Mouse (Mus musculus): ENCODE data around the gene Abcg5. TPM values are rescaled to one million over a fixed set of nuclear protein-coding genes. Genes with fewer than 3 reads are reported as not detected.

Abcg5 gene
- polyA plus RNA-seq, 1 experiment from 2014 or later = 1.2 TPM

DNA sequence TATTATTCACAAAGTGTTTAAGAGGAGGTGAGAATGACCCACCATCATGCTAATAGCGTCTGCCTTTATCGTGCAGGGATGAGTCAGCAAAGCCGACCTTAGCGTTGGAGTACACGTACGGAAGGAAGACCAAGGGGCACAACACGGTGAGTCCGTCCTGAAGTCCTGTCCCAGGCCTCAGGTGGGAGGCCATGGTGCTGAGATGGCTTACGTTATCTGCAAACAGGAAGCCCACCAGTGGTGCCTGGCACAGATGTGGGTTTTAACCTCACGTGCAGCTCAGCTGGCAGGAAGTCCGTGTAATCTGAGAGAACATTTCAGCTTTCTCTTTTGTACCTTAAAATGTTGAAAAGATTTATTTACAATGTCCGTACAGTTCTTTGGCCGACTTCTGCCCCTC lies 49.4 kb downstream of the Abcg5 start:
- Histone ChIP-seq H3K36me3 (ENCODE audit: control insufficient read depth, insufficient read depth, low read length) (no peaks in the 10 kb centered on the region; the same call in 1 of the 2 replicates), H3K4me2 (ENCODE audit: low read length) (no peak overlapping the region), H3K4me3 (replicated peaks; ENCODE audit: low read depth, low read length) (no peak overlapping the region), H3K27ac (replicated peaks; ENCODE audit: low read depth, low read length) (no peak overlapping the region), H3K4me1 (ENCODE audit: control insufficient read depth, insufficient read depth, low read length) (no peaks in the 10 kb centered on the region), H3K9ac (replicated peaks; ENCODE audit: low read length) (no peak overlapping the region), H3K9me3 (ENCODE audit: control insufficient read depth, low read length) (no peaks in the 10 kb centered on the region), H3K27me3 (ENCODE audit: control insufficient read depth, insufficient read depth, low read length) (no peaks in the 10 kb centered on the region)
- no peak for ATAC-seq (ENCODE audit: low FRiP score, low TSS enrichment)
- 90% methylated on average over 13 of the region's 13 CpGs for WGBS
- no peak for DNase-seq

DNA sequence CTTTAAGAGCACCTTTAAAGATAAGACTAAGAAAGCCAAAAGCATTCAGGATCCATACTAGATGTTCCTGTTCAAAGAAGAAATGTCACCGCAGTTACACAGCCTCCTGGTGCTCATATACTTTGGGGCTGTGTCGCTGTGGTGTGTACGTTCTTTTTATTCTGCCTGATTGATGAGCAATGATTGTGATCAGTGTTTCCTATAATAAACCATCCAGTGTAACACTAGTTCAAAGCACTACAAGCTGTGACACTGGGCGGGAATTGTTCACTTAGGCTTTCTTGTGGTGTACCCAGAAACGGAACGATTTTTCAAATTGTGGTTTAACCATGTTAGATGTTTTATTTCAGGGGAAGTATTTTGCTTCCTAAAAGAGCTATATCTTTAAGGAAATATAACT lies 51.0 kb downstream of the Abcg5 start:
- Histone ChIP-seq H3K27ac (replicated peaks; ENCODE audit: low read depth, low read length) (no peak overlapping the region), H3K4me1 (ENCODE audit: control insufficient read depth, insufficient read depth, low read length) (peaks cover 5% of the 10 kb centered on the region; the same call in 1 of the 2 replicates), H3K9me3 (ENCODE audit: control insufficient read depth, low read length) (no peaks in the 10 kb centered on the region), H3K27me3 (ENCODE audit: control insufficient read depth, insufficient read depth, low read length) (no peaks in the 10 kb centered on the region), H3K36me3 (ENCODE audit: control insufficient read depth, insufficient read depth, low read length) (no peaks in the 10 kb centered on the region; the same call in 1 of the 2 replicates), H3K9ac (replicated peaks; ENCODE audit: low read length) (no peak overlapping the region), H3K4me2 (ENCODE audit: low read length) (no peak overlapping the region), H3K4me3 (replicated peaks; ENCODE audit: low read depth, low read length) (no peak overlapping the region)
- 96% methylated on average over 6 of the region's 6 CpGs for WGBS
- ATAC-seq (ENCODE audit: low FRiP score, low TSS enrichment) = no peak
- no peak for DNase-seq

DNA sequence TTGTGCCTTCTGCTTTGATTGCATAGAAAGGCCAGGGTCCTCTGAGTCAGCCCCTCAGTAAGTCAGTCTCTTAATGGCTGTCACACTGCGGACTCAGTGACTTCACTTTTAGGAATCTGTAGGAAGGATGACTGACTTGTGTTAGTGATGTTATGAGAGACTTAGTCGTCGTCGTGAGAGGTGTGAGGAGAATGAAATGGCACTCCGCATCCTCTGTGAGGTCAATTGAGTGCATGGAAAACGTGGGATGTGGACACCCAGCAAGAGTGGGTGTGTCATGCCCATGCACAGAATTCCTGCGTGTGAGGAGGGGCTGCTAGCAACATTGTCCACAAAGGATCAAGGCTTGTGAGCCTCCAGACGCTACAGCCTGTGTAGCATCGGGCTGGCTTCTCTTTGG lies 54.2 kb downstream of the Abcg5 start:
- Histone ChIP-seq H3K27ac (replicated peaks; ENCODE audit: low read depth, low read length) (no peak overlapping the region), H3K36me3 (ENCODE audit: control insufficient read depth, insufficient read depth, low read length) (no peaks in the 10 kb centered on the region; the same call in 1 of the 2 replicates), H3K9ac (replicated peaks; ENCODE audit: low read length) (no peak overlapping the region), H3K4me2 (ENCODE audit: low read length) (no peak overlapping the region), H3K27me3 (ENCODE audit: control insufficient read depth, insufficient read depth, low read length) (no peaks in the 10 kb centered on the region), H3K4me3 (replicated peaks; ENCODE audit: low read depth, low read length) (no peak overlapping the region), H3K4me1 (ENCODE audit: control insufficient read depth, insufficient read depth, low read length) (peaks cover 7% of the 10 kb centered on the region; the same call in 1 of the 2 replicates), H3K9me3 (ENCODE audit: control insufficient read depth, low read length) (no peaks in the 10 kb centered on the region)
- 85% methylated on average over 9 of the region's 9 CpGs for WGBS
- DNase-seq (no peak), ATAC-seq (ENCODE audit: low FRiP score, low TSS enrichment) (no peak)

GRCm38 (mm10) chr17:84627721-84628120 lies 55.1 kb downstream of the Abcg5 start:
- H3K36me3 ChIP-seq (ENCODE audit: control insufficient read depth, insufficient read depth, low read length) = no peaks in the 10 kb centered on the region; the same call in 1 of the 2 replicates
- no peaks in the 10 kb centered on the region for H3K9me3 ChIP-seq (ENCODE audit: control insufficient read depth, low read length)
- no peak overlapping the region for H3K4me3 ChIP-seq (replicated peaks; ENCODE audit: low read depth, low read length)
- H3K9ac ChIP-seq (replicated peaks; ENCODE audit: low read length) = no peak overlapping the region
- DNase-seq (no peak), ATAC-seq (ENCODE audit: low FRiP score, low TSS enrichment) (no peak)
- H3K4me2 ChIP-seq (ENCODE audit: low read length) = no peak overlapping the region
- no peak overlapping the region for H3K27ac ChIP-seq (replicated peaks; ENCODE audit: low read depth, low read length)
- no peaks in the 10 kb centered on the region for H3K27me3 ChIP-seq (ENCODE audit: control insufficient read depth, insufficient read depth, low read length)
- WGBS = 91% methylated on average over 10 of the region's 10 CpGs
- H3K4me1 ChIP-seq (ENCODE audit: control insufficient read depth, insufficient read depth, low read length) = peaks cover 7% of the 10 kb centered on the region; the same call in 1 of the 2 replicates

- Histone ChIP-seq H3K4me3 (replicated peaks; ENCODE audit: low read depth, low read length) (peak overlapping the region; percentile 60), H3K9ac (replicated peaks; ENCODE audit: low read length) (peak overlapping the region; percentile 61; the same call in 1 of the 2 replicates), H3K27me3 (ENCODE audit: control insufficient read depth, insufficient read depth, low read length) (no peaks in the 10 kb centered on the region), H3K4me2 (ENCODE audit: low read length) (peak overlapping the region; percentile 69), H3K9me3 (ENCODE audit: control insufficient read depth, low read length) (no peaks in the 10 kb centered on the region), H3K27ac (replicated peaks; ENCODE audit: low read depth, low read length) (peak overlapping the region; percentile 79; the same call in 1 of the 2 replicates), H3K36me3 (ENCODE audit: control insufficient read depth, insufficient read depth, low read length) (no peaks in the 10 kb centered on the region), H3K4me1 (ENCODE audit: control insufficient read depth, insufficient read depth, low read length) (peaks cover 7% of the 10 kb centered on the region; the same call in 1 of the 2 replicates)
- peak; percentile 75 for ATAC-seq (ENCODE audit: low FRiP score, low TSS enrichment)
- WGBS = 32% methylated on average over 9 of the region's 9 CpGs
- peak; percentile 61 for DNase-seq
These were observed 55.9 kb downstream of the Abcg5 start for GRCm38 (mm10) chr17:84626857-84627305.

GRCm38 (mm10) chr17:84626276-84626856 lies 56.4 kb downstream of the Abcg5 start, which contains the start of gene Dync2li1:
TSS of gene Dync2li1 (plus strand) at chr17:84626496.
- Histone ChIP-seq H3K4me3 (replicated peaks; ENCODE audit: low read depth, low read length) (peak within 1 kb of the TSS; percentile 60), H3K27ac (replicated peaks; ENCODE audit: low read depth, low read length) (peak within 1 kb of the TSS; percentile 79), H3K4me2 (ENCODE audit: low read length) (peak within 1 kb of the TSS; percentile 69), H3K4me1 (ENCODE audit: control insufficient read depth, insufficient read depth, low read length) (peaks cover 7% of the 10 kb centered on the region; the same call in 1 of the 2 replicates), H3K9me3 (ENCODE audit: control insufficient read depth, low read length) (no peaks in the 10 kb centered on the region), H3K27me3 (ENCODE audit: control insufficient read depth, insufficient read depth, low read length) (no peaks in the 10 kb centered on the region), H3K9ac (replicated peaks; ENCODE audit: low read length) (peak within 1 kb of the TSS; percentile 61), H3K36me3 (ENCODE audit: control insufficient read depth, insufficient read depth, low read length) (no peaks in the 10 kb centered on the region)
- ATAC-seq (ENCODE audit: low FRiP score, low TSS enrichment) = peak; percentile 95
- DNase-seq = peak; percentile 99
- under 1% methylated on average over 23 of the region's 25 CpGs for WGBS

DNA sequence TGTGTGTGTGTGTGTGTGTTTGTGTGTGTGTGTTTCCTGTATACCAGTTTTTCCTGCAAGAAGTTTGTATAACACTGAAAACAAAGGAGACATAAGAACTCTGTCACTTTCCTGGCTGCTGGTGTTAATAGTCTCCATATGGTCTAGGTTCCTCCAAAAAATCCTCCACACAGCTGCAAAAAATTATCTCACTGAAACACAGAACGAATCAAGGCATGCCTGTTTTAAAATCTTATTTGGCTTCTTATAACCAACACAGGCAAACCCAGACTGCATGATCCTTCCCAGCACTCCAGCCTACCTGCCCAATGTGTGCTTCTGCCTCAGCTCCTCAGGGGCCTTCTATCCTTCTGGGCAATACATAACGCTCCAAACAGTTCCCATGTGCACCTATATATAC lies 59.9 kb downstream of the Abcg5 start:
- Histone ChIP-seq H3K36me3 (ENCODE audit: control insufficient read depth, insufficient read depth, low read length) (no peaks in the 10 kb centered on the region), H3K4me3 (replicated peaks; ENCODE audit: low read depth, low read length) (no peak overlapping the region), H3K4me2 (ENCODE audit: low read length) (no peak overlapping the region), H3K4me1 (ENCODE audit: control insufficient read depth, insufficient read depth, low read length) (peaks cover 7% of the 10 kb centered on the region; the same call in 1 of the 2 replicates), H3K27ac (replicated peaks; ENCODE audit: low read depth, low read length) (no peak overlapping the region), H3K27me3 (ENCODE audit: control insufficient read depth, insufficient read depth, low read length) (no peaks in the 10 kb centered on the region), H3K9ac (replicated peaks; ENCODE audit: low read length) (no peak overlapping the region), H3K9me3 (ENCODE audit: control insufficient read depth, low read length) (no peaks in the 10 kb centered on the region)
- no peak for DNase-seq
- ATAC-seq (ENCODE audit: low FRiP score, low TSS enrichment) = no peak
- WGBS = 81% methylated on average over 2 of the region's 2 CpGs

- no peak overlapping the region for H3K4me2 ChIP-seq (ENCODE audit: low read length)
- no peak overlapping the region for H3K9ac ChIP-seq (replicated peaks; ENCODE audit: low read length)
- peaks cover 3% of the 10 kb centered on the region; the same call in 1 of the 2 replicates for H3K4me1 ChIP-seq (ENCODE audit: control insufficient read depth, insufficient read depth, low read length)
- H3K9me3 ChIP-seq (ENCODE audit: control insufficient read depth, low read length) = no peaks in the 10 kb centered on the region
- WGBS = 90% methylated on average over 4 of the region's 4 CpGs
- no peaks in the 10 kb centered on the region for H3K36me3 ChIP-seq (ENCODE audit: control insufficient read depth, insufficient read depth, low read length)
- H3K27me3 ChIP-seq (ENCODE audit: control insufficient read depth, insufficient read depth, low read length) = no peaks in the 10 kb centered on the region
- DNase-seq = no peak
- no peak overlapping the region for H3K27ac ChIP-seq (replicated peaks; ENCODE audit: low read depth, low read length)
- no peak overlapping the region for H3K4me3 ChIP-seq (replicated peaks; ENCODE audit: low read depth, low read length)
- ATAC-seq (ENCODE audit: low FRiP score, low TSS enrichment) = no peak
These were observed 60.8 kb downstream of the Abcg5 start for GRCm38 (mm10) chr17:84622028-84622427.

DNA sequence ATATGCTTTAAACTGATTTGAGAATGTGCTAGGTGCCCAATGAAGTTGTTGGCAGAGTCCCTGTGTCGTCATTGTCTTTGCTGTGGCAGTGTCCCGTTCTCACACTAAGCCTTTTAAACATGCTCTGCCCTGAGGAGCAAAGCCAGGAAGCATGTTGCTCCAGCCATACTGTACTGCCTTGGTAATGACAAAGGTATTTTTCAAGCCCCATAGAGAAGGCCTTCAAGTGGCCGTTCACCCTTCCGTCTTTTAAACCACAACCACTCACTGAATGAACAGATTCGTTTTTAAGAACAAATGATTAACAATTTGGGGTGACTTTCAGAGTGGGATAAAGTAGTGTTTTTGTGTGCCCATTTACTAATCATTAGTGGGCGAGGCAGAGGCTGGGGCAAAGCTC lies 61.6 kb downstream of the Abcg5 start:
- Histone ChIP-seq H3K9ac (replicated peaks; ENCODE audit: low read length) (no peak overlapping the region), H3K4me2 (ENCODE audit: low read length) (no peak overlapping the region), H3K9me3 (ENCODE audit: control insufficient read depth, low read length) (no peaks in the 10 kb centered on the region), H3K27me3 (ENCODE audit: control insufficient read depth, insufficient read depth, low read length) (no peaks in the 10 kb centered on the region), H3K27ac (replicated peaks; ENCODE audit: low read depth, low read length) (no peak overlapping the region), H3K4me3 (replicated peaks; ENCODE audit: low read depth, low read length) (no peak overlapping the region), H3K36me3 (ENCODE audit: control insufficient read depth, insufficient read depth, low read length) (no peaks in the 10 kb centered on the region), H3K4me1 (ENCODE audit: control insufficient read depth, insufficient read depth, low read length) (no peaks in the 10 kb centered on the region)
- WGBS = 84% methylated on average over 6 of the region's 6 CpGs
- DNase-seq (no peak), ATAC-seq (ENCODE audit: low FRiP score, low TSS enrichment) (no peak)

All from midbrain, embryonic 14.5 days (tissue).